Comparison of ENCODE assay signal across 21 mouse cellular contexts in genomic region chr6:89454437-89454836, GRCm38 (mm10).
"Had no signal": no experiment of that assay in that cellular context is flagged by ENCODE, and none has a peak within 500 bp of the region (broad histone marks: within the 10 kb centered on the region; RNA-seq: fewer than 3 reads in every experiment).

No protein-coding gene starts in this region.

- H3K27ac ChIP-seq: liver, embryonic 13.5 days; midbrain, embryonic 10.5 days; neural tube, embryonic 12.5 days; stomach, postnatal 0 days had no signal

- DNase-seq: kidney, adult 18-20 months; kidney, adult 9 months; kidney, postnatal 14 days; kidney, postnatal 4 days; layer of hippocampus, adult 9-11 months; layer of hippocampus, postnatal 36 days; liver, embryonic 13.5 days; lung, adult 2 months; midbrain, embryonic 14.5 days; right cerebral cortex, adult 18-20 months; right cerebral cortex, postnatal 14 days; right cerebral cortex, postnatal 4 days; thymus, adult 2 months; thymus, postnatal 14 days; thymus, postnatal 4 days had no signal

- H3K4me3 ChIP-seq: left cerebral cortex, adult 2 months; liver, embryonic 13.5 days; megakaryocyte, embryonic 14.5 days; midbrain, embryonic 10.5 days; neural tube, embryonic 12.5 days; neural tube, embryonic 15.5 days had no signal
